Mouse (Mus musculus) forelimb bud, embryonic 11.5 days (tissue): ENCODE results near the gene Bhlhe23.

ENCODE experiments used
- DNase-seq: peaks from one replicate; pipeline ENCODE4 v3.0.0-alpha.2; 2012; ENCODE audit warnings: low read depth, low spot score

Bhlhe23 gene

DNA sequence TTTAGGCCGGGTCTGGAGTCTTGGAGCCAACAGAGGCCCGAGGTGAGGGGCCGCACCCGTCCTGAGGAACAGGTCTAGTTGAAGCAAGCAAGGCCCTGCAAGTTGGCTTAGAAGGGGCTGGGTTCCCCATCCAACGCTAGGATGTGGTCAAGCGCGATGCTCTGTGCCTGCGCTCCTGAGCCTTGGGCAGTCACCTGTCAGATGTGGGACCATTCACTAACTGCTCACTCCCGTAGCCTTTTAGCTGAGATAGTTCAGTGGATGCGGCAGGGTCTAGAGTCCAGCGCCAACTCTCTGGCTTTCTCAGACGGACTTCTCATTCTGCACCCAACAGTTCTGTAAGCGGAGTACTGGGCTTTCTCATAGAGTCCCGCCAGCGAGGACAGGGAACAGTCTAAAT lies 1.1 kb downstream of the Bhlhe23 start:
- no peak for DNase-seq

GRCm38 (mm10) chr2:180775223-180775622 lies 1.5 kb downstream of the Bhlhe23 start:
- DNase-seq, result no peak

- no peak for DNase-seq
Measured at GRCm38 (mm10) chr2:180765713-180766112, 11.0 kb downstream of the Bhlhe23 start.

DNA sequence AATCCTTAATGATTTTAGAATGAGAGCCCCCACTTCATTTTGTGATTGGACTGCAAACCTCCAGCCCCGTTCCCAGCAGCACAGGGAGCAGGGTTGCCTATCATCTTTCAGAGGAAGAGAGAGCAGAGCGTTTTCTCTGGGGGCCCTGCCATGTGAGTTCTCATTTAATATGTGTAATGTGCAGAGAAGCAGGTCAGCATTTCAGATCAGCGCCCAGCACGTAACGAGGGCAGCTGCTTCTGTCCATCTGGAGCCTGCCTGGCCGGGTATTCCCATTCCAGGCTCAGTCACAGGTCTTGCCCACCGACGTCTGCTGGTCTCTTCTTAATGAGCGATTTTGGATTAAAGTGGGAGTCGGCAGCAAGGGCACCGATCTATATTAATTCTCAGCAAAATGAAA lies 11.7 kb downstream of the Bhlhe23 start:
- DNase-seq, result no peak

DNA sequence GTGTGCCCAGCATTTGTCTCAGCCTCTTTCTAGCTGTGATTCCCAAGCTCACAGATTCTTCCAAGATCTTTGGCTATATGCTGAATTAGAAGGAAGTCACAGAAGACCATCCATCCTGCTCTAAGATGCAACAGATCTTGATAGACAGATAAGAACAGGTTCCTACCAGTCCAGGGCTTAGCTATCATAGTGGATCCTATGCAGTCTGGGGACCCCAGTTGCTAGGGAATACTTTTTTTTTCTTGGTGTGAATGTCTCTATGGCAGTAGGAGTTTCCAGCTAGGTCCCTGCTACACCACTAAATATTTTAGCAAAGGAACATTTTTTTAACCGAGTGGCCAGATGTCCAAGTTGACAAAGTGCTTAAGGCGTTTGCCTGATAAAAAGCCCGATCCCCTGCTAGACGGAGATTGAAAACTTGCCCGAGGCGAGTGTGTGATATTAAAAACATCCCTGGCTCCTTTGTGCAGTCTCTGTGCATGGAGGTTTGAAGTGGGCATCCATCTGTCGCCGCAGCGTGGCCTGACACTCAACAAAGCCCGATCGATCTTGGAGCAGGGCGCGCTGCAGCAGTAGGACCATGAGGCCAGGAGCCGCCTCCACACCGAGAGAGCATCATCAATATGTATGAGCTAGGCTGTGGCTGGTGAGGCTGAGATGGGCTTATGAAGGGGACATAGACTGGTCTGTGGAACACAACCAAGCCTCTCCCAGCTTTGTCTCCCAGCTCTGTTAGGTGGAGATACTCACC lies 18.0 kb downstream of the Bhlhe23 start:
- no peak for DNase-seq

GRCm38 (mm10) chr2:180756786-180757185 lies 19.9 kb downstream of the Bhlhe23 start:
- DNase-seq, result no peak

- peak; percentile 75 for DNase-seq
Measured at GRCm38 (mm10) chr2:180755896-180756295, 20.8 kb downstream of the Bhlhe23 start.

GRCm38 (mm10) chr2:180754976-180755688 lies 21.6 kb downstream of the Bhlhe23 start:
- peak; percentile 19 for DNase-seq

DNA sequence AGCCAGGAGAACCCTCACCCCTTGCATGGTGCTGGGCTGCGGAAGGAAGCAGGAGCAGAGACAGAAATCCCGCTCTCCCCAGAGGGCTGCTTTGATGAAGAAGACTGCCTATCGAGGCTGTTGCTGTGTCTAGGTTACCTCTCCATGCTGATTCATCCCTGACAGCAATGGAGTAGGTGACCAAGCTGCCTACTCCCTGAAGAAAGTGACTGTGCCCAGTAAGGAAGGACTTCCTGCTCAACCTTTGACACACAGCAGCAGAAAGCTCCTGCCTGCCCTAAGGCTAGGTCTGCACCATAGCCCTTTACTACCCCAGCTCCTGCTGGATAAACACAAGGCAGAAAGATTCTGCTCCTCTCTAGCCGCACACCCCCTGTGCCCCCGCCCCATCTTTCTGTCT lies 27.8 kb downstream of the Bhlhe23 start:
- DNase-seq, result no peak

GRCm38 (mm10) chr2:180746569-180747192 lies 30.0 kb downstream of the Bhlhe23 start:
- DNase-seq, result no peak

DNA sequence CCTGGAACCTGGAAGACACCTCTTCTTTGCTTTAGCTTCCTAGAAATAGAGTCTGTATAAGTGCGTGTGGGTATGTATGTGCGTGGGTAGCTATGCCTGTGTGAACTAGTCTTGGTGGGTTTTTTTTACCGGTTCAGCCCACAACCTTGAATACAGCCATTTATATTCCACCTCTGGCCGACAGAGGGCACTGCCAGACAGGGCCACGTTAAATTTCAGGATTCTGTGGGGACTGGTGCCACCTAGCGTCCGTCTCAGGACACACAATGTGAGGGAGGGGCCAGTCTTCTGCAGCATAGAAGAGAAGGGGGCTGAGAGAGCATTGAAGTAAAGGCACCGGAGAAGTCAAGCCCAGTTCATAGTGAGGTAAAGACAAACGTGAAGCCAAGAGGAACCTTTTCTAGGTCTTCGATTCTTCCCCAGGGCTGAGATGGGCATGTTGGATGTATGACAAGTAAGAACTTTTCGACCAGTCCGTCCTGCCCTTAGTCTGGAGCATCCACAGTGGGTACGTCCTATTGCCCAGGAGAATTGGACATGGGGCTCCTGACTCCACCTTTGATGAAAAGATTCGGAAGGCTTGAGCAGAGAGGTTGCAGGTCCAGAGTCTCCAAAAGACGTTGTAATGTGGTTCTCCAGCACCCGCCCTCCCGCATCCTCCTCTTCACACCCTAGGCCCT lies 31.3 kb downstream of the Bhlhe23 start:
- DNase-seq, result peak; percentile 88

DNA sequence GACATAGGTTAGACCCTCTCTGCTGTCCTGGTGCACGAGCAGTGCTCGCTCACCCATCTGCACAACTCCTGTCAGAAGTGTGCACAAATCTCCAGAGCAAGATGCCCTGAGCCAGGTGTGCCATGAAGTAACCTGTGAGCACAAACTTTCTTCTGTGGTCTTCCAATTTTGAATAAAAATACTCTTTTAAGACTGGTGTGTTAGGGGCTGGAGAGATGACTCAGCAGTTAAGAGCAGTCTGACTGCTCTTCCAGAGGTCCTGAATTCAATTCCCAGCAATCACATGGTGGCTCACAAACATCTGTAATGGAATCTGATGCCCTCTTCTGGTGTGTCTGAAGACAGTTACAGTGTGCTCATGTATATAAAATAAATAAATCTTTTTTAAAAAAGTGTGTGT lies 33.4 kb downstream of the Bhlhe23 start:
- DNase-seq, result no peak

DNA sequence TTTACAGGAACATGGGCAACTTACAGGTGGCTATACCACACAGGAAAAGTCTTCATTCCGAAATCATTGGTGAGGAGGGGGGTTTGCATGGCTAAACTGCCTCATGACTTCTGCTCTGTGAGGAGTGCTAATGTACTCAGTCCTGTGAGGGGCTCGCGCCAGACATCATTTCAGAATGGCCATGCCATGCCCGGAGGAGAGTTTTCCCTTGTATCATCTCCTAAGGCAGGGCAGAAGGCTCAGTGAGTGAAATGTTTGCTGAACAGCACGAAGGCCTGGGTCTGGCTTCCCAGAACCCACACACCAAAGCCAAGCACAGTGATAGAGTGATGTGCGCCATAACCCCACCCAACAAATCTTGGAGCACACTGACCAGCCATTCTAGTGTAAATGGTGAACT lies 33.9 kb downstream of the Bhlhe23 start:
- DNase-seq, result no peak

GRCm38 (mm10) chr2:180741421-180741820 lies 35.3 kb downstream of the Bhlhe23 start:
- DNase-seq, result no peak

- no peak for DNase-seq
Measured at GRCm38 (mm10) chr2:180740349-180740748, 36.4 kb downstream of the Bhlhe23 start.

GRCm38 (mm10) chr2:180737984-180738383 lies 38.7 kb downstream of the Bhlhe23 start:
- DNase-seq, result no peak

- no peak for DNase-seq
Measured at GRCm38 (mm10) chr2:180735232-180735631, 41.5 kb downstream of the Bhlhe23 start.

- DNase-seq, result no peak
Measured at GRCm38 (mm10) chr2:180731984-180732383, 44.7 kb downstream of the Bhlhe23 start.

GRCm38 (mm10) chr2:180731036-180731435 lies 45.7 kb downstream of the Bhlhe23 start:
- DNase-seq, result no peak

DNA sequence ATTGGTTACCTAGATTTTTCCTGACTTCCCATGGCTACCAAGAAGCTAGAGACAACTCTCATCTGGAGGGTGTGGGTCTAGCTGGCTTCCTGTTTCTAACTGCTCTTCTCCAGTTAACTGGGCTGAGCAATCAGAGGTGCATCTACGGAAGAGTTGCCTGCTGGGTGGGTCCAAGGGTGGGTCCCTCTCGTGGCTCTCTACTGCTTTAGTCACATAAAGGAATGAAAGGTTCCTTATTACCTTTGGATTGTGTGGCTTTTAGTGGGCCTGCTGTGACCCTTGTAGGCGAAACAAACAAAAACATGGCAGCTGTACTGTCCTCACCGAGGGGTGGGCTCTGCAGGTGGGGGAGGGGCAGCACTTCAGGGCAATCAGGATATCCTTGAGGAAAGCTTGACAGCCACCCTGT lies 49.1 kb downstream of the Bhlhe23 start:
- no peak for DNase-seq

- no peak for DNase-seq
Measured at GRCm38 (mm10) chr2:180726658-180727442, 49.9 kb downstream of the Bhlhe23 start.
